Mouse (Mus musculus): ENCODE measurements around the gene Rapgef4. TPM values are rescaled to one million over a fixed set of nuclear protein-coding genes. Genes with fewer than 3 reads are reported as not detected.

The Rapgef4 gene
- polyA plus RNA-seq, 1 experiment: 1.9 TPM

GRCm38 (mm10) chr2:72230545-72230944 is 249.5 kb downstream of the Rapgef4 start:
- DNase-seq (ENCODE audit: low spot score): no peak

GRCm38 (mm10) chr2:72234085-72234484 is 253.0 kb downstream of the Rapgef4 start:
- no peak for DNase-seq (ENCODE audit: low spot score)

GRCm38 (mm10) chr2:72234943-72235342 is 253.9 kb downstream of the Rapgef4 start:
- no peak for DNase-seq (ENCODE audit: low spot score)

- DNase-seq (ENCODE audit: low spot score): no peak
Measured at GRCm38 (mm10) chr2:72235361-72235901, 254.4 kb downstream of the Rapgef4 start.

- no peak for DNase-seq (ENCODE audit: low spot score)
Measured at GRCm38 (mm10) chr2:72238421-72238820, 257.4 kb downstream of the Rapgef4 start.

DNA sequence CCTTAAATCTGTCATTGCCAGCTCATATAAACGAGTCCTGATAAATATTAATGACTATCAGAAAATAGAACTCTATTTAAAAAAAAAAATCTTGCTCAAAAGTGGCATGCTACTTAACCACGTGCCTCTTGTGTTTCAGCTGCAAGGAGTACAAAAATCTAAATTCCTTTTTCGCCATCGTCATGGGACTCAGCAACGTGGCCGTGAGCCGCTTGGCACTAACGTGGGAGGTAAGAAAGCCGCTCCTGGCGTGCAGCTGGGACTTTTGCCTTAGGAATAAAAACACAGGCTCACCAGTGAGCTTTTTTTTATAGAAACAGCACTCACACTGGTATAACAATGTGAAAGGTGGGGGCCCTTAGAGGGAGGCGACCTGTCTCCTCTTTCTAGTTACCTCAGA is 257.9 kb downstream of the Rapgef4 start:
- no peak for DNase-seq (ENCODE audit: low spot score)

DNA sequence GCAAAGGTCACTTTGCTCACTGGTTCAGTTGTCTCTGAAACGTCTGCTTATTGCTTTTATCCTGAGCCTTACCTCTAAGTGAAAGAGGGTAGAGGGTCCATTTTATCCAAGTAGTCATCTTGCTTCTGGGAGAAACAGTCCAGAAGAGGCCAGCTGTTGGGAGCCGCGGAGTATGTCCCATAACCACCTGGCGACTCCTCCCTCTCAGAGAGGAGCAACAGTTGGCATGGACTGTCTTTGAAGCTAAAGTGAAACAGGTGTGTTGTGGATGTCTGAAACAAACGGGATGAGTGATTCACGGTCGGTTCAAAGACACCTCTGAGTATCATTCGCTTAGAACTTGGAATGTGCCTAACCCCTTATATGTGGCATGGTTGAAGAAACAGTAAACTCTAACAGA is 258.4 kb downstream of the Rapgef4 start:
- no peak for DNase-seq (ENCODE audit: low spot score)

DNA sequence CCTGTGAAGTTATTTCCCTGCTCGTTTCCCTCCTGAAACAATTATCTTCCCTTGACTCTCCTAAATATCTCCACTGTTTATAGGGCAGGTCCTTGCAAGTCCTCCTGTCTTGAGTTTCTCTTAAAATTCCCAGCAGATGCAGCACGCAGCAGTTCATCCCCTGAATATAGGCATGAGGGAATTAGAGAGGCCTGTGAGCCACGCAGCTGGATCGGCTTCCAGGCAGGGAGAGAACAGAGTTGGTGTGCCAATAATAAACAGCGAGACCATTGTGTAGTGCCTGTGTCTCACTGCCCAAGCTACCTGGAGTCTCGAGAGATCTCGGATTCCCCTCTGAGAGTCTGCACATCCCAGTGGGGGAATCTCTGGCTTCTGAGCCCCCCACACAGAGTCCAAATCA is 259.0 kb downstream of the Rapgef4 start:
- DNase-seq (ENCODE audit: low spot score): no peak

DNA sequence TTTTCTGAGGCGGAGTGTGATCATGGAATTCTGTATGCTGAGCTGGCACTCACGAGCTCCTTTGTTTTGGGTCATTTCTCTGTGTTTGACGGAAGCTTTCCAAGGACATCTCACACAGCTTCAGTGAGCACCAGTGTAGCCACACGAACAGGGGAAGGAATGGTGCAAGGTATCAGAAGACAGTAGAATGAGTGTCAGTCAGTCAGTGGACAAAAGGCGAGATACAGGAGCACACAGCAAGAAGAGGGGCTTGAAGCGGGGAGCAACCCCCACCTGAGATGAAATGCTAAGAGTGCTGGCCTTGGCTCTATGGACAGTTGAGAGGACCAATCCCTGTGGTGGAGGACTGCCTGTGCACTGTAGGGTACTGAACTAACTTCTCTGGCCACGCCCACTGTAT is 259.7 kb downstream of the Rapgef4 start:
- DNase-seq (ENCODE audit: low spot score): no peak

GRCm38 (mm10) chr2:72241714-72242472 is 260.9 kb downstream of the Rapgef4 start:
- no peak for DNase-seq (ENCODE audit: low spot score)

- DNase-seq (ENCODE audit: low spot score): no peak
Measured at GRCm38 (mm10) chr2:72242910-72243675, 262.1 kb downstream of the Rapgef4 start.

DNA sequence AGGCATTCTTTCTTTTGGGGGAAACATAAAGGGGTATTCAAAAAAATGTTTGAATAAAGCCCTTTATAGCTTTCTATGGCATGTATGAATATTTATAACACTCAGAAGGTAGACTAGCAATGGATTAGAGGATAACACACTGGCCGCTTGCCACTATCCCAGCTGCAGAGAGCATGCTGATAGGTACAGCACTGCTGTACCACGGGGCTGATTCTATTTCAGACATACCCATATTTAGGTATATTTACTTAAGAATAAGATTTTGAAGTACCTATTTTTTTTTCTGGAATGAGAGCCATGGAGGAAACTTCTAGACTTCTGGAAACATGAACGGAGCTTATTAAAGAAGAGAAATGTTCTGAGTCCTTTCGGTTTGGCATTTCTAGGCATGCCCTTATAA is 264.6 kb downstream of the Rapgef4 start:
- no peak for DNase-seq (ENCODE audit: low spot score)

DNA sequence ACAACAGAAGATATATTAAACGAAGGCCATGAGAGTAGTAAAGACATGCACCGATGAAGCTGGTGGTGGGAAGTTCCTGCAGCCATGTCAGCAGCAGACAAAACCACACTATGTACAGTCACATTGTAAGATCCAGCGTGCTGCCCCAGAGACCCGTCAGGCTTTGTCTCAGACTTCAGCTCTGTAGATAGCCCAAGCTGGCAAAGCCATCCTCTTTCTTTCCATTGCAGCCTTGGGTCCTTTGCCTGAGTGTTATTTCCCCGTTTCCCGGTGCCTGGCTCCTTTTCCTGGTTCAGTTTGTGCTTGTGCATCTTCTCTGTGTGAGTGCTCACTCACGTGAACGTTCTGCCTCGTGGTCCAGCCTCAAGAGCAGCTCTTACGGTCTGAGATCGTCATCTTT is 265.3 kb downstream of the Rapgef4 start:
- DNase-seq (ENCODE audit: low spot score): no peak

DNA sequence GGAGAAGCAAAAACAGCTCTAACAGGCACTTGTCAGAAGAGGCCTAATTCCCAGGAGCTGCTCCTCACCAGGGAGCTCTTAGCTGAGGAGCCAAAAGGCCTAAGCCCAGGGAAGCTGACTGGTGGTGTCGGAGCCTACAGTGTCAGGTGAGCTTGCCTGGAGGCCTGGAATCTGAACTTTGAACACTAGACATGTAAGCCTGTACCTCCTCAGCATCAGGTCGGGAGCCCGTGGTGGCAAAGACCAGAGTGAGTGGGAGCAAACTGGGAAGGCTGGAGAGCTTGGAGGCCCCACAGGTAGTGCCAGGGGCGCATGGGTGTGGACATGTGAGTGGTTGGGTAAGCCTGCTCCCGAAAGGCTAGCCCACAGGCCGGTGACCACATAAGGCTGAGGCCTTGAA is 266.8 kb downstream of the Rapgef4 start:
- DNase-seq (ENCODE audit: low spot score): no peak

DNA sequence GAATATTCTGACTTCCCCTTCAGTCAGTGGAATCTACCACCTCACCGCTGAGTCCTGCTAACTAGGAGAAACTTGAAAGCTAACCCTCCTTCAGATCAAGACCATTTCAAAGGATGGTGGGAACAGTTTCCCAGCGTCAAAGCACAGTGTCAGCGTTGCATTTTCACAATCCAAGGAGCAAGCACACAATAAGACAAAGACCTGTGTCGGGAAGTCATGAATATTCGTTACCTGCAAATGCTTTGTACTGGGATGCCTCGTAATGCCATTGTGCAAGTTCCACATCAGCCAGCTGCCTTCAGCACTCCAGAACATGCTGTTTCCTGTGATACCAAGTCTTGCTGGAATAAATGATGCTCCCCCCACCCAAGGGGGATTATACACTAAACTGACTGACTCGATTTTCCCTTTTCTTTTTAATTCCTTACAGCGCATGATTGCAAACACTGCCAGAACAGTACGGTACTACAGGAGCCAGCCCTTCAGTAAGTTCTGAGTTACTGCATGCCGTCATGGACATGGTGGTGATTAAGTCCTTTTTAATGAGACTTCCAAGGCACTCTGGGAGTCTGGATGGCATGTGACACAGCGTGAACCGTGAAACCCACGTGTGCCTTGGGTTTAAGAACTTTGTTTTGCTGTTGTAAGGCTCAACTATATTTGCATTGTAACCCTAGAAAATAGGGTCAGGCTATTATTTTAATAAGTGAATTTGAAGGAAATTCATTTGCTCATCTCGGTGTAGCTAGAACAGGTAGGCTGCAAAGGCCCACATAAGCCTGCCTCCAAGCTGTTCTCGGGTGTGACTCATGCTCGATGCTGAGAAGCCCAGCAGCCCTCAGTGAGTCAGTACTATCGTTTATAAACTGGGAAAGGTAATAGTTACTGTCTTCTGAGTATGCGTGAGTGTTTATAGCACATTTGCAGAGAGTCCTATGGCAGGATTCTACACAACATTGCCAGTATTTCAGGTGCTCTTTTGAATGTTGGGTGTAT is 271.8 kb downstream of the Rapgef4 start:
- DNase-seq (ENCODE audit: low spot score): no peak

- no peak for DNase-seq (ENCODE audit: low spot score)
Measured at GRCm38 (mm10) chr2:72253882-72254281, 272.8 kb downstream of the Rapgef4 start.

GRCm38 (mm10) chr2:72254813-72255582 is 274.0 kb downstream of the Rapgef4 start:
- DNase-seq (ENCODE audit: low spot score): no peak

DNA sequence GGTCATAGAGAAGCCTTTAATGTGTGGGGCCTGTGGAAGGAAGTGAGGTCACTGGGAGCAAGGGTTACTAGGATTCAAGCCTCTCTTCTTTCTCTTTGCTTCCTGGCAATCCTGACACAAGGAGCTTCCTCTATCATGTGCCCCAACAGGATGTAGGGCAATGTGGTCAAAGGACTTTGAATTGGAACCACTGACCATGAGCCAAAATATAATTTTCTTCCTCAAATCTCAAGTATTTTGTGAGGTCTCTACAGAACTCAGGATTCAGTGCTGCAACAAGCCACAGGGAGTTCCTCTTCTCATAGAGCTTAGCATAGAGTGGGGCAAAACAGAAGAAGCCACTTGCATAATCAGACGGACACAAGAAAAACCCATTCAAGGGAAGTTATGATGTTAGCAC is 279.7 kb downstream of the Rapgef4 start:
- DNase-seq (ENCODE audit: low spot score): no peak

DNA sequence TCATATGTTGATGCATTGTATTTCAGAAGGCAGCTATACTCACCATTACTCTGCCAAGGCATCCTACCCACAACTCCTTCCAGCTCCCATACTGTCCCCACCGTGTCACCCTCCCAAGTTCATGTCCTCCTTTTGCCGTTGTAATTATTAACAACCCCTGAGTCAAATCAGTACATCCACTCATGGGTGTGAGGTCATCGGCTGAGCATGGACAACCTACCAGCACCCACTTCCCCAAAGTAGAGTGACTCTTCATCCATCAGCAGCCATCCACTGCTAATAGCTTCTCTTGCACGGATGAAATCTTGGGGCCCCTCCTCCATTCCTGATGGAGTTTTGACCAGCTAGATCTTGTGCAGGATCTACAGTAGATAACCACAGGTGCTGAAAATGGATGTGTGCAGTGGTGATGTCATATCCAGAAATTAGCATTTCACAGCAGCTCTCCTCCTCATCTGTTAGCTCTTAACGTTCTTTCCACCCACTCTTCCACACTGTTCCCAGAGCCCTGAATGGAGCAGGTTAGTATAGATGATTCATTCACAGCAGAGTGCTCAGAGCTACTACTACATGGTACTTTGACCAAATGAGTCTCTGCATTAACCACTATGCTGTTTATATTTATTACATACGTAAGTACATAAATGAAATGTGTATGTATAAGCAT is 281.9 kb downstream of the Rapgef4 start:
- no peak for DNase-seq (ENCODE audit: low spot score)

- no peak for DNase-seq (ENCODE audit: low spot score)
Measured at GRCm38 (mm10) chr2:72267390-72267789, 286.4 kb downstream of the Rapgef4 start.

Measured in urinary bladder, adult 2 months (tissue).